Mouse (Mus musculus) fat pad, adult 2 months (tissue): ENCODE measurements around the gene Zdhhc16.
"Not testable (repeated sequence)": the region's sequence is repeated elsewhere in the genome, so short reads cannot be mapped to it uniquely, and the experiment has no call there.

Experiments
- DNase-seq: peaks from one replicate; pipeline ENCODE4 v3.0.0-alpha.2; 2011; ENCODE audit warnings: low read depth, low spot score; ENCODE audit errors: extremely low read depth

Zdhhc16 gene

GRCm38 (mm10) chr19:41913774-41914591, 19.3 kb upstream of the Zdhhc16 start:
- DNase-seq = no peak

- not testable (repeated sequence) for DNase-seq
Measured at GRCm38 (mm10) chr19:41914592-41914882, 18.7 kb upstream of the Zdhhc16 start.

DNA sequence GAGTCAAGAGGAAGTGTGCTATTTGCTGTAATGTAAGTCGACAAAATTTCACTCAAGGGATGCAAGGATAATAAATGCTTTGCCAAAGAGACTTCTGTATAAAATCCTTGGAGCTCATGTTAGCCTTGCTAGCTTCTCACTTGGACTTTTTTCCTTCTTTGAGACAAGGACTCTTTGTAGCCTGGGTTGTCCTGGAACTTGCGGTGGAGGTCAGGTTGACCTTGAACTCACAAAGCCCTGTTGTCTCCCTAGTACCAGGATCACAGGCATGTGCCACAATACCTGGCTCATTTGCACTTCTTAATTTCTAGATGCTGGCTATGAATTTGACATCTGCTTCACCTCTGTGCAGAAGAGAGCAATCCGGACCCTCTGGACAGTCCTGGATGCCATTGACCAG, 18.0 kb upstream of the Zdhhc16 start:
- no peak for DNase-seq

DNA sequence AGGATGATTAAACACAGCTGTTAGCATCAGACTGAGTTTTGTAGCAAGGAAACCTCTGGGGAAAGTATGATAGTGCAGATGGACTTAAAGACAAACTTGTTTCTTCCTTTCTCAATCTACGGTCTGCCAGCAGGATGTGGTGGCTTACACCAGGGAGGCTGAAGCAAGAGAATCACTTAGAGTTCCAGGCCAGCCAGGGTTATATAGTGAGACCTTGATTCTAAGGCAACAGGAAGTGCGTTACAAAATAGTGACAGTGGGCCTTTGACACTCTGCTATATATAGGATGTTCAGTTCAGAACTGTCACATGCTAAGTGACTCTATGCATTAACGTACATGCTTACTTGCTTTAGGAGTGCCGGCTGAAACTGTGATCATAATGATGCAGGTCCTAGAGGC, 16.4 kb upstream of the Zdhhc16 start:
- DNase-seq = no peak

DNA sequence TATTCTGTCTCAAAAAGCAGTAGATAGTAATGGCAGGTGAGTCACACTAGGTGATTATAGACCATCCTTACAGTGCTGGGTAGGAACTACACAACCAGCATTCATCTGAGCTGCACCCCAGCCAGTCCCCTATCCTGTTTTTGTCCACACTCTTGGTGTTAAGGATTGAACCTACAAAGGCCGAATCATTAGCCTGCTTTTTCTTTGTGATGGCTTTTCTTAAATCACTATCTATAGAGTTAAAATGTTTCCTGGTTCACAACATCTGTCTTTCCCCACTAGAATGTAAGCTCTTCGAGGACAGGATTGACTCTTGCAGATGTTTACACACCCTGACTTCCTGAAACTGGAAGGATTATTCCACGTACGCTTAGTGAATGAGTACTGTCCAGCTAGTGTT, 13.8 kb upstream of the Zdhhc16 start:
- no peak for DNase-seq

- no peak for DNase-seq
Measured at GRCm38 (mm10) chr19:41920412-41921067, 12.7 kb upstream of the Zdhhc16 start.

DNA sequence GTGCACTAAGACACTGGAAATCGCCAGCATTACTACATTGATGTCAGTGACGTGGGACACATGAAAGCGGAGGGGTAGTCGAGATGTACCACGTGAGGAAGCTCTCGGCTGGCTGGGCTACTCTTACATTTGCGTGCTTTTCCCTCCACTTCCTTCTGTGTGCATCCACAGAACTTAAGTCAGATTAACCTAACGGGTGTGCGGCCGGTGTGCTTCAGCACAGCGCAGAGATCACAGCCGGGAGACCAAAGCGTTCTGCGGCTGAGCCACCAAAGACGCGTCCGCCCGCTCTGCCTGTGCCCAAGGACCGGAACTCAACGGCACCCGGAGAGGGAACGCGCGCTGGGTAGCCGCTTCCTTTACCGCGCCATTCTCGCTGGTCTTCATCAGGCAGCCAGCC, 594 bp upstream of the Zdhhc16 start:
- no peak for DNase-seq

DNA sequence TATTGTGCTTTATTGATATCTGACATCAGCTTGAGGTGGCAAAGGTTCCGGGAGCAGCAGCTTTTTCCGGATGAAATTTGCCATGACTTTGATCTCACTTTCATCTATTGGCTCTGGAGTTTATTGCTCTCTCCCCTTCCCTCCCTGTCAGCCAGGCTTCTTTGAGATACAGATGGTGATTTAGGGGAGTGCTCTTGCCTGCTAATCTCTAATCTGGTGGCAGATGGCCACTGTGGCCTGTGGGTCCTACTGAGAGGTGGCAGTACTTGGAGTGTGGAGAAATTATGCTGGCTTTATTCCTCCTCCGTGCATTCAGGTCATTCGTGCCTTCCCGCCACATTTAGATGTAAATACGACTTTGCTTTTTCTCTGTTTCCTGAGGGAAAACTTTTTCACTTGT, 844 bp downstream of the Zdhhc16 start:
- DNase-seq = no peak

- DNase-seq = no peak
Measured at GRCm38 (mm10) chr19:41935921-41936320, 2.6 kb downstream of the Zdhhc16 start.

DNA sequence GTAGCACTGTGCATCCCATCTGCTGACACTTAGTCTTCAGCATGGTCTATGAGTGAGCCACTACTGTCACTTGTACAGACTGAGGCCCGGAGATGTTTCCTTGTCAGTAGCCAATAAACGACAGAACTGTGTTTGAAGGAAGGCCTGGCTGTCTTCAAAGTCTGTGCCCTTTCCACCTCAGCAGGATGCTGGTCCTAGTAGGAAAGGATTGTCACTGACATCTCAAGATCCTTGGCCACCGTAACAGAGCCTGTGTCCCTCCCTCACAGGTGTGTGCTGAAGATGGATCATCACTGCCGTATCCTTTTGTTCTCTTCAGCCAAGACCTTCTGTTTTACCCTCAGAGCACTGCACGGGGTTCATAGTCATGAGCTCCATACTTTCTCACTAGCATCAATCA, 5.3 kb downstream of the Zdhhc16 start:
- no peak for DNase-seq

GRCm38 (mm10) chr19:41943841-41944240, 10.6 kb downstream of the Zdhhc16 start:
- DNase-seq = no peak

DNA sequence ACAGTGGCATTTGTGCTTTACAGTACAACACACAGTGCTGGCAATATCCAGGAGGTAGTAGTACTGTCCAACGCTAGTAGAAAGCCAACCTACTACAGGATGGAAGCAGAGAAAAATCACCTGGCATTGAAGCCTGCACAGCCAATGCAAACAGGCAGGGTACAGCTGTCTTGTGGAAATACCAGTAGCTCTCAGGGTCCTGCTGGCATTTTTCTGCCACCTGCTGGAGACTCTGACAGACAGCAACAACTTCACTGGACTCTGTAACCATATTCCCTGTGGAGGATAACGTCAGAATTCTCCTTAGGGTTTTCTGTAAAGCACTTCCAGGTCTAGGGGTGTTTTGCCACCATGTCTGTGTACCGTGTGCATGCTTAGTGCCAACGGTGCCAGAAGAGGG, 19.0 kb downstream of the Zdhhc16 start:
- no peak for DNase-seq

DNA sequence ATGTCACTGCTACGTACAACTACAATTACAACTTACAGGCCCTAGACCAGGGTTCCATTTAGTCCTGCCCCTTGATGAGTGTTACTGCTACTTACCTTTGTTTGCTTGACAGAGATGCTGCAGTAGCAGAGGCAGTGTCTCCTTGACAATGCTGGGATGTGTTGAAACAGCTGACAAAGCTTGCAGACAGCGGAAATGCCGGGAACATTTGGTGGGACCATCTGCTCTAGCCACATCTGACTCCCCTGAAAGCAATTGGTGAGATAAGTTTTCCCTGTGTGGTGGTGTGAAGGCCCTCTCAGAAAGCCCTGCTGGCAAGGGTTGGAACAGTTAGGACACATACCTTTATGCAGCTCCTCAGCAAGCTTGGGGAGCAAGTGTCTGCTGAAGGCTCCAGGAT, 20.3 kb downstream of the Zdhhc16 start:
- no peak for DNase-seq

GRCm38 (mm10) chr19:41969618-41970017, 36.3 kb downstream of the Zdhhc16 start:
- DNase-seq = no peak

DNA sequence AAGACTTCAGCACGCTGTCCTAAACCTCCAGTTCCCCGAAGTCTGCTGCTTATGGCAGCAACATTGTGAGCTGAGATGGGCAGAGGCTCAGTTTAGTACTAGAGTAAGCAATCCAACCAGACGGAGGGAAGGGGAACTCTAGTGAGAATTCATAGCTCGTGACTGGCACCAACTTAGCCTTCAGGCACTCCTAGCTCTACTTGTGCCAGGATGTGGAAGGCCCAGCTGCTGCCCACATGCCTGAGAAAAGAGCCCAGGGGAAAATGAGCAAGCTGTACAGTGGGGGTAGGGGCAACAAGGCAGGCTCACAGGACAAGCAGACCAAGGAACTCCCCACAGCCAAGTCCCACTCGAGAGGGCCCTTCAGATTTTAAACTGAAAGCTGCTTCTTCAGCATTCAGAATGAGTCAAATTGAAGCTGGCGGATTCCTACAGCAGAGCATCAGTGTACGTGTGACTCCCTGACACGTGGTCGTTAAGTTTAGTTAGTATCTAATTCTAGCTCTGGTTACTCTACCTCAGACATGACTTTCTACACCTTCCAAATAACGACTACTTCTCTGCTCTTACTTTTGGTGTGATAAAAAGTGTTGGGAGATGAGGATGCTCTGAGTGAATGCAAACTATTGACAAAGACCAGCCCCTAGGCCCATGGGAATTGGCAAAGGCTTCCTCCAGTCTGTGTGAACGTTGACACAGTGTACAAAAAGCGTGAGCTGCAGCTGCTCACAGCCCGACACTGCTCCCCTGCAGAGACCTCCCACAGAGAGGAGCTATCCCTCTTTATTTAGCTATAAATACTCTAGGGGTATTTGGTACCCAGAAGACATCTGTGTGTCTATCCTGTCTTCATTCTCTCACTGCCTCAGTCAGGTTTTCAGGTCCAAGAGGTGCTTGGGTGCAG, 40.9 kb downstream of the Zdhhc16 start:
- DNase-seq = no peak

GRCm38 (mm10) chr19:41980422-41980818, 47.1 kb downstream of the Zdhhc16 start:
- no peak for DNase-seq

DNA sequence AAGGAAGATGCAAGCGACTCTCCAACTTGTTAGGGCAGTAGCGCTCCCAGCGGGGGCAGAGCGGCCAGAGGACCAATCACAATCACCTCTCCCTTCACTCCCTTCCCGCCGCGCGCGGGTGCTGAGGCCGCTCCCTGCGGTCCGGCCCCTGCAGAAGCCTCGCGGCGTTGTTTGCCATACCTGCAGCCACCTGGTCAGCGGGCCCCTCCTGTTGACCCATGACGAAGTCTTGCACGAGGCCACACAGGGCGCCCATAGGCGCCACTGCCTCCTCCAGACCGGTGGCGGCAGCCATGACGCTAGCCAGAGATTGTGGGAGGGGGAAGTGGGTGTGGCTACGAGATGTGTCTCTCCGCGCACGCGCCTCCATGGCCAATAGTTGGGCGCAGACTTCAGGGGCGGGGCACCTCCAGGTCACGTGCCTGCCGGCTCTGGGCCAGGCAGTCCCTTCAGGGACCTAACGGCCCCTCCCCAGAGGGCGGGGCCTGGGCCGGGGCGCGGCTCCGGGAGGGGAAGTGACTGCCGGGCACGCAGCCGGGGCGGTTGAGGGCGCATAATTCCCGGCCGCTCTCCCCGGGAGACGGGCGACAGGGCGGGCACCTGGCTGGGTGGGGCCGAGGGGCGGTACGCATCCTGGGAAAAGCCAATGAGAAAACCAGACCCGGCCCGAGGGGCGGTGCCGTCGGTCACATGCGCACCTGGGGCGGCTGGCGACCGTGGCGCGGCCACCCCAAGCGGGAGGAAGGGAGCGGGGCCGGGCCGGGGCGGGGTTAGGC, 47.7 kb downstream of the Zdhhc16 start, which contains the start of gene Mms19:
Gene Mms19 (minus strand): TSS at position 339 of the 776 bp plus-strand sequence.
- DNase-seq = no peak

DNA sequence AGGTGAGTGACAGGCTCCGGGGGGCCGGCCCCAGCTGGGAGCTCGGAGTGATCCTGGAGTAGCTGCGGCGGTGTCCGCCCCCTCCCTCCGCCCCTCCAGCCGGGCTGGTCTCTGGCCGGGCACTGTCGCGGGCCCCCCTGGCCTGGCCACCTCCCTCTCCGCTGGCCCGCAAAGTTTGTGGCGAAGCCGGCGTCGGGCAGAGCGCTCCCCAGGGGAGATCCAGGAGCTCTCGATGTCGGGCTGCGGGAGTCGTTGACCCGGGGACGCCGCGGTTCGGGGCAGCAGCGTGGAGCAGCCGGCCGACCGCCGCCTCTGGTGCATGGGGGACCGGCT, 48.3 kb downstream of the Zdhhc16 start, which contains the start of gene Ubtd1:
Gene Ubtd1 (plus strand): TSS at position 169 of the 333 bp plus-strand sequence.
- no peak for DNase-seq

- DNase-seq = no peak
Measured at GRCm38 (mm10) chr19:41981931-41982790, 48.9 kb downstream of the Zdhhc16 start.

- no peak for DNase-seq
Measured at GRCm38 (mm10) chr19:41982791-41983150, 49.5 kb downstream of the Zdhhc16 start.
